Mouse (Mus musculus) embryonic facial prominence, embryonic 14.5 days (tissue): Measurements from ENCODE around the gene Matn3. TPM values are rescaled to one million over a fixed set of nuclear protein-coding genes. Genes with fewer than 3 reads are reported as not detected.

Experiments used
- polyA plus RNA-seq: library from polyadenylated mRNA; unstranded; fragments of >200 nt; fragmentation: Nextera tagmentation; extraction: Ambion mirVana; gene quantifications from 2 replicates; pipeline ENCODE4 v1.2.1, GENCODE M21; 2014

Matn3 gene
- polyA plus RNA-seq, 1 experiment from 2014 or later = 11.1 TPM

Other genes with a start within 250 kb of the Matn3 start
- gene Sdc1, start 176.6 kb upstream of the Matn3 start, polyA plus RNA-seq = 113 and 143 TPM in 2 replicates
- 386 and 396 TPM in 2 replicates for gene Laptm4a, start 26.3 kb upstream of the Matn3 start, polyA plus RNA-seq
- gene Wdr35, start 26.0 kb downstream of the Matn3 start, polyA plus RNA-seq = 19.9 and 20.1 TPM in 2 replicates
- gene Ttc32, start 82.1 kb downstream of the Matn3 start, polyA plus RNA-seq = 14.4 and 14.7 TPM in 2 replicates